Mouse (Mus musculus) hindbrain, embryonic 16.5 days (tissue): ENCODE data around the gene Cryzl2. TPM values are rescaled to one million over a fixed set of nuclear protein-coding genes. Genes with fewer than 3 reads are reported as not detected.

Experiments
- ATAC-seq: fragments of 200-750 bp; cut with Nextera tagmentation; 2 replicates; pipeline ENCODE4 v1.8.0; 2017; ENCODE audit warnings: moderate TSS enrichment, moderate library complexity
- H3K27ac ChIP-seq: fragments of 300-500 bp; sonication (generic); 2 replicates; pipeline ENCODE4 v1.5.1; 2014; ENCODE audit warnings: low read depth, mild to moderate bottlenecking, control low read depth, low read length, moderate library complexity
- H3K27me3 ChIP-seq: fragments of 300-500 bp; sonication (generic); replicated peaks from 2 replicates; pipeline ENCODE4 v1.6.1; 2014; ENCODE audit warnings: low read length; ENCODE audit not compliant: control insufficient read depth, insufficient read depth
- H3K36me3 ChIP-seq: fragments of 300-500 bp; sonication (generic); 2 replicates; pipeline ENCODE4 v1.6.1; 2014; ENCODE audit warnings: mild to moderate bottlenecking, low read length, moderate library complexity, mixed read lengths; ENCODE audit not compliant: control insufficient read depth, insufficient read depth
- H3K4me1 ChIP-seq: fragments of 300-500 bp; sonication (generic); 2 replicates; pipeline ENCODE4 v1.6.1; 2014; ENCODE audit warnings: low read depth, low read length; ENCODE audit not compliant: control insufficient read depth, insufficient read depth
- H3K4me2 ChIP-seq: fragments of 300-500 bp; sonication (generic); 2 replicates; pipeline ENCODE4 v1.6.1; 2014; ENCODE audit warnings: mild to moderate bottlenecking, low read length, control low read depth, moderate library complexity
- H3K4me3 ChIP-seq: fragments of 300-500 bp; sonication (generic); 2 replicates; pipeline ENCODE4 v1.5.1; 2014; ENCODE audit warnings: mild to moderate bottlenecking, low read length, control low read depth, moderate library complexity
- H3K9ac ChIP-seq: fragments of 300-500 bp; sonication (generic); 2 replicates; pipeline ENCODE4 v1.6.1; 2014; ENCODE audit warnings: low read depth, mild to moderate bottlenecking, control low read depth, low read length, moderate library complexity
- H3K9me3 ChIP-seq: fragments of 300-500 bp; sonication (generic); 2 replicates; pipeline ENCODE4 v1.6.1; 2014; ENCODE audit warnings: mild to moderate bottlenecking, low read length, moderate library complexity; ENCODE audit not compliant: control insufficient read depth
- WGBS: fragments of 180-500 bp; shearing (Covaris S2); extraction: QIAGEN DNeasy Blood & Tissue Kit; methylation state at CpG from one replicate; pipeline ENCODE4 v1.1.7; 2014; 5-methylcytosine and 5-hydroxymethylcytosine counted together
- polyA plus RNA-seq: library from polyadenylated mRNA; unstranded; fragments of >200 nt; fragmentation: Nextera tagmentation; extraction: Ambion mirVana; gene quantifications from 2 replicates; pipeline ENCODE4 v1.2.1, GENCODE M21; 2015

Cryzl2 gene
- polyA plus RNA-seq, 1 experiment from 2014 or later = 8.3 TPM

DNA sequence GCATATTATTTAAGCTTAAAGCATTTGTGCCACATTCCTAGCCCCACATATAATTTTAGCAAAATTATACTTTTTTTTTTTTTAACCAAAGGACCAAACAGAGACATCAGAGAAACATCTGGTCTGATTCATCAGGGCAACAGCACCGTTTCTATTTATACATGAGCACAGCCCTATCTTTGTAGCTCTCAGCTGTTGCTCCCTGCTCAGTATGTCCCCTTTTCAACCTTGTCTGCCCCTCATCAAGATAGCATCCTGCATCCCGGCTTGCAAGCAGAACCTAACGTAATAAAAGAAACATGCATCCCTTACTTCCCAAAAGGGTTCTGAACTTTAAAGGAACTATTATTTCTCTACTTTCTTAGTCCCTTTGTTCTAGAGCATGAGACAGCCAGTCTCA, 41.0 kb upstream of the Cryzl2 start:
- ATAC-seq = no peak
- no peak overlapping the region for H3K27ac ChIP-seq

DNA sequence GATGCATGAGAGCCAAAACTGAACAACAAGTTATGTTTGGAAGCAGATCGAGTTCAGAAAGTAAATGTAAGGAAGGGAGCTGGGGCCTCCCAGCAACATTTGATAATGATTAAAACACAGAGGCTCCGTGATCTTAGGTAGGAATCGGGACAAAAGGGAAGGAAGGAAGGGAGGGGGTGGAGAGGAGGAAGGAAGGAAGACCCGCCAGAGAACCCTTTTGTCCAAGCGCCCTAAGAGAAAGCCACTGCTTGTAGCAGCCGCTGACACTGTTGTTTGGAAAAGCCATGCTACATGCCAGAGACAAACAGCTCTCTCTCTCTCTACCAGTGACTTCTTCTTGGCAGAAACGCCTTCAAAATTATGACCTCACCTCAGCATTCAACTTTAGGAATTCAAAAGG, 40.5 kb upstream of the Cryzl2 start:
- Histone ChIP-seq H3K27me3 (no peaks in the 10 kb centered on the region), H3K9me3 (no peaks in the 10 kb centered on the region), H3K4me1 (no peaks in the 10 kb centered on the region), H3K27ac (no peak overlapping the region), H3K9ac (no peak overlapping the region), H3K4me3 (no peak overlapping the region), H3K4me2 (no peak overlapping the region), H3K36me3 (no peaks in the 10 kb centered on the region)
- no peak for ATAC-seq
- WGBS = 35% methylated on average over 7 of the region's 7 CpGs

More for the DNA sequence above, 41.0 kb upstream of the Cryzl2 start:
- Histone ChIP-seq H3K4me2 (no peak overlapping the region), H3K9ac (no peak overlapping the region), H3K9me3 (no peaks in the 10 kb centered on the region), H3K27me3 (no peaks in the 10 kb centered on the region), H3K4me1 (no peaks in the 10 kb centered on the region), H3K4me3 (no peak overlapping the region), H3K36me3 (no peaks in the 10 kb centered on the region)
- WGBS = 51% methylated on average over 3 of the region's 3 CpGs

DNA sequence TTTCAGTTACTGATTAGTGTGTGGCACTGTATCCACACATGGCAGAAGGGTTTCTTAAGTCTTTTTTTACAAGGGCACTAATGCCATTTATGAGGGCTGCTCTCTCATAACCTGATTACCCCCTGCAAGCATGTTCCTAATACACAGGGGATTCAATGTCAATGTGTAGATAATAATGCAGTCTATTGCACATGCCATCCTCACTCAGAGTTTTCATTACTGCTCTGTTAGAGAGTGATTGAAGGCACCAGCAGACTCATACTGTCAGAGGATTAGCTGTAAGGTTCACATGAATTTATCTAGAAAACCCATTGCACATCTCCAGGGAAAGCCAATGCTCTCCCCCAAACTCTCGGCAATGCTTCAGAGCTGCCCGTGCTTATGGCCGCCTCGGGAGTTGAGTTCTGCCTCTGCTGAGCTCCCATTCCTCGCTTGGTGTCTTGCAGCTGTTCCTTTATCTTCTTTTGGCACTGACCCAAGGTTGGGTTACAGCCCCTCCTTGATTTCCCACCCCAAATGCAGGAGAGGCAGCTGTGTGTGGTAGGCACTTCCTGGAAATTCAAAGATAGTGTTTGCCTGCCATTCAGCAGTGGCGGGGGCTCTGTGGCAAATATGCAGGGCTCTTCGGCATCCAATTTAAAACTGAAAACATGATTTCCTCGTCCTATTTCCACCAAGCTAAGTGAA, 32.5 kb upstream of the Cryzl2 start:
- no peak overlapping the region; the same call in 1 of the 2 replicates for H3K27ac ChIP-seq
- 36% methylated on average over 8 of the region's 8 CpGs for WGBS

DNA sequence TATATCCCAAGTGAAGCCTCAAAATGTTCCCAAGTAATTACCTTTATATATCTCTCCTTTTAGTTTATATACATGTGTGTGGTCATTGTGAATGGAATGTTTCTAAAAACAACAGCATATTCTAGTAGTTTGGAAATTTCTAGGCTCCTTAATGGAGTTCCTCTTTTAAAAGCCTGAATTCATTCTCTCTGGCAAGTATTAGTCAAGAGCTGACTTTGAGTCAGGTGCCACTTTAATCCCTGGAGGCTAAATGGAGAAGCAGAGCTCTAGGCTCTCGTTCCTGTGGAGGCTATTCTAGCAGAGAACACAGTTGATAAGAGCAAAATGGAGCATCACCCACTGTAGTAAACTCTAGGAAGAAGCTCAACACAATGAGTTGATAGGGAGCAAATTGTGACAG, 31.4 kb upstream of the Cryzl2 start:
- no peak overlapping the region for H3K4me2 ChIP-seq
- no peaks in the 10 kb centered on the region for H3K9me3 ChIP-seq
- H3K4me3 ChIP-seq = no peak overlapping the region
- H3K4me1 ChIP-seq = peaks cover 7% of the 10 kb centered on the region
- H3K27me3 ChIP-seq = no peaks in the 10 kb centered on the region
- H3K36me3 ChIP-seq = no peaks in the 10 kb centered on the region
- no peak overlapping the region for H3K27ac ChIP-seq
- 71% methylated on average over 1 of the region's 1 CpGs for WGBS
- no peak for ATAC-seq
- H3K9ac ChIP-seq = no peak overlapping the region

More for the DNA sequence above, 32.5 kb upstream of the Cryzl2 start:
- H3K27me3 ChIP-seq = no peaks in the 10 kb centered on the region
- H3K9ac ChIP-seq = no peak overlapping the region; the same call in 1 of the 2 replicates
- peak; percentile 67 for ATAC-seq
- peaks cover 7% of the 10 kb centered on the region for H3K4me1 ChIP-seq
- H3K4me2 ChIP-seq = peak overlapping the region; percentile 40
- no peaks in the 10 kb centered on the region for H3K36me3 ChIP-seq
- H3K9me3 ChIP-seq = no peaks in the 10 kb centered on the region
- H3K4me3 ChIP-seq = no peak overlapping the region

DNA sequence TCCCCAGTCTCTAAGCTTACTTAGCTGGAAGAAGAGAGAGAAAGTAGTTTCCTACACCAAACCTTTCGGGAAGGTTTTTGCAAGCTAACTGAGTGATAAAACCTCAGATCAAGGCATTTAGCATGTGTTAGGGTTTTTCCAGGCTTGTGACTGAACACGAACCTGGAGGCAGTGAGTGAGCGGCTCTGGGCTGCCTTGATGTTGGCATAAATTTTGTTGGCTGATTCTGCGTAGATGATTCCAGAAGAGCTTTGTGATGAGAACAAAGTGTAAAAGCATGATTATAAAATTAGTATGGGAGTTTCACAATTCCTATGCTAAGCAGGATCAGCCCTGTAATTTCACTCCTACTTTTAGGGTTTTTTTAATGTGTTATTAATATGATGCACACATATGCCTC, 30.8 kb upstream of the Cryzl2 start:
- H3K4me3 ChIP-seq = no peak overlapping the region
- no peak for ATAC-seq
- H3K36me3 ChIP-seq = no peaks in the 10 kb centered on the region
- H3K9ac ChIP-seq = no peak overlapping the region
- 94% methylated on average over 4 of the region's 4 CpGs for WGBS
- H3K27ac ChIP-seq = no peak overlapping the region
- H3K4me1 ChIP-seq = peaks cover 7% of the 10 kb centered on the region
- no peaks in the 10 kb centered on the region for H3K9me3 ChIP-seq
- H3K27me3 ChIP-seq = no peaks in the 10 kb centered on the region
- H3K4me2 ChIP-seq = no peak overlapping the region

DNA sequence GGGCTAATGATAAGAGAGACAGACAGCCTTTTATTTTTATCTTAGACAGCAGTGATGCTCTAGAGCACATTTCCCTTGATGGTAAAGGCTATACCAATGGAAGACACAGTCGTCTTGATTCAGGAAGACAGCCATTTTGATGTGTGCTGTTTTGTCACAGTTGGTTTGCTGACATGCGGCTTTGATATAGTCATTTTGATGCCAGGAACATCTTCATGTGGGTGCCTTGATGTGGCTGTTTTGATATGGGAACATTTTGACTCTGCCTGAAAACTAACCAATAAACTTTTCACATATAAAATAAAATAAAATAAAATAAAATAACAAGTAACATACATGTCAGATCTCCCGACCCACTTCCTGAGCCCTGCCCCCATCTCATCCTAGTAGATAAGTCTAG, 30.0 kb upstream of the Cryzl2 start:
- ATAC-seq = no peak
- no peaks in the 10 kb centered on the region for H3K27me3 ChIP-seq
- H3K9me3 ChIP-seq = no peaks in the 10 kb centered on the region
- WGBS = 92% methylated on average over 3 of the region's 3 CpGs
- no peak overlapping the region for H3K4me2 ChIP-seq
- H3K9ac ChIP-seq = no peak overlapping the region
- no peaks in the 10 kb centered on the region for H3K36me3 ChIP-seq
- no peak overlapping the region for H3K27ac ChIP-seq
- no peak overlapping the region for H3K4me3 ChIP-seq
- H3K4me1 ChIP-seq = peaks cover 7% of the 10 kb centered on the region

DNA sequence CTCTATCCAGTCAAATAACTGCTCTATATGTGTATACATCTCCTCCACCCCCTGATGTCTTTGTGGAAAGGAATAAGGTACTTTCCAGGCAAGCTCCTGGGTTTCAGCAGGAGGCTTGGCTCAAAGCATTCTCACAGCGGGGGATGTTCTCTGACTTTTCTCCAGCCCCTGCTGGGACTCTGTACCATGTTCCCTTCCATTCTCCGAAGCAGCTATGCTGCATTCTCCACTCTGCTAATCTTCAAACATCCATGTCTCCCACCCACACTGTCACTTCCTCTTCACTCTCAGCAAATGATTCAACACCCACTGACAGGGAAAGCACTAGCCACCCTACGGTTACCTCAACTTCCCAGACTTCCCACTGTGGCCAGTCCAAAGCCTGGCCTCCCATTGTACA, 25.1 kb upstream of the Cryzl2 start:
- 42% methylated on average over 3 of the region's 3 CpGs for WGBS
- H3K4me2 ChIP-seq = no peak overlapping the region
- H3K9me3 ChIP-seq = no peaks in the 10 kb centered on the region
- no peak overlapping the region for H3K27ac ChIP-seq
- H3K4me1 ChIP-seq = no peaks in the 10 kb centered on the region
- H3K27me3 ChIP-seq = no peaks in the 10 kb centered on the region
- no peaks in the 10 kb centered on the region for H3K36me3 ChIP-seq
- no peak for ATAC-seq
- H3K4me3 ChIP-seq = no peak overlapping the region
- no peak overlapping the region for H3K9ac ChIP-seq

DNA sequence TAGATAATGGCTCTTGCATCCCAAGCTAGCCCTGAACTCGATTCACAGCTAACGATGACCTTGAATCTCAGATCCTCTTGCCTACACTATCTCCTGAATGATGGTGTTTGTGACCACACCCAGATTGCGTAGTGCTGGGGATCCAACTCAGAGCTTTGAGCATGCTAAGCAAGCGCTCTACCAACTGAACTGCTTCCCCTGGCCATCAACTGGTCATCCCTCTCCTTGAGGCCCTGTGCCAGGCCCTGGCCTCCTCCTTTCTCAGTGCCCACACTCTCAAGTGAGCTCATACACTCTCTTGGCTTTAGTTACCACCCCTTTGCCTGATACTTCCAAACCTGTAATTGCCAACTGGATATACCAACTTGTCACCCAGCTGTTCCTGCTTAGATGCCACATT, 24.0 kb upstream of the Cryzl2 start:
- H3K36me3 ChIP-seq = no peaks in the 10 kb centered on the region
- no peaks in the 10 kb centered on the region for H3K9me3 ChIP-seq
- H3K4me3 ChIP-seq = no peak overlapping the region
- no peak overlapping the region for H3K9ac ChIP-seq
- H3K4me1 ChIP-seq = no peaks in the 10 kb centered on the region; the same call in 1 of the 2 replicates
- ATAC-seq = no peak
- H3K27ac ChIP-seq = no peak overlapping the region
- H3K4me2 ChIP-seq = no peak overlapping the region
- 95% methylated on average over 4 of the region's 4 CpGs for WGBS
- H3K27me3 ChIP-seq = no peaks in the 10 kb centered on the region

DNA sequence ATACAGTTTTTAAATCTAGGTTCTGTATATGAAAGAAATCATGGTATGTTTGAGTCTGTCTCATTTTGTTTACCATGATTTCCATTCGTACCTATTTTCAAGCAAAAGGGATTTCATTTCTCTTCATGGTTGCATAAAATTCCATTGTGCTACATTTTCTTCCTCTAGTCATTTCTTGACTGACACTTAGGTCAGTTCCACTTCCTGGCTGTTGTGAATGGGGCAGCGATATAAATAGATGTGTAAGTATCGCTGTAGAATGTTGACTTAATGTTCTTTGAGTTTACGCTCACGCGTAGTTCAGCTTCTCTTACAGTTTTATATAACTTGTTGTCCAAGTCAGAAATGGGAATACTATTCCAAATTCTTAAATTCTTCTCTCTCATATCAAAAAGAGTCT, 22.5 kb upstream of the Cryzl2 start:
- H3K27me3 ChIP-seq = no peaks in the 10 kb centered on the region
- no peak overlapping the region for H3K9ac ChIP-seq
- H3K36me3 ChIP-seq = no peaks in the 10 kb centered on the region
- no peak overlapping the region for H3K27ac ChIP-seq
- ATAC-seq = no peak
- no peaks in the 10 kb centered on the region for H3K9me3 ChIP-seq
- WGBS = 90% methylated on average over 6 of the region's 6 CpGs
- H3K4me2 ChIP-seq = no peak overlapping the region
- H3K4me3 ChIP-seq = no peak overlapping the region
- H3K4me1 ChIP-seq = peaks cover 8% of the 10 kb centered on the region
